Mouse (Mus musculus) testis, adult 2 months (tissue): ENCODE measurements around the gene Il20ra.

Experiments
- CTCF ChIP-seq: fragments of 200-500 bp; IDR thresholded peaks from 2 replicates; pipeline ENCODE4 v1.5.1; 2012; ENCODE audit warnings: low read depth, mild to moderate bottlenecking, inconsistent platforms, low read length, moderate library complexity; ENCODE audit not compliant: control insufficient read depth, insufficient read depth, insufficient replicate concordance
- POLR2A ChIP-seq: fragments of 200-500 bp; IDR thresholded peaks from 2 replicates; pipeline ENCODE4 v1.6.1; 2012; ENCODE audit warnings: low read depth, mild to moderate bottlenecking, inconsistent platforms, low read length, moderate library complexity; ENCODE audit not compliant: control insufficient read depth

GRCm38 (mm10) chr10:19712421-19712836 lies at the start of gene Il20ra:
- no peak for TF ChIP-seq CTCF
- TF ChIP-seq POLR2A = no peak
